Mouse (Mus musculus): Measurements from ENCODE around the gene Ptdss2. TPM values are rescaled to one million over a fixed set of nuclear protein-coding genes. Genes with fewer than 3 reads are reported as not detected.

The Ptdss2 gene
- polyA plus RNA-seq, 1 experiment from 2014 or later: 82.6 TPM

GRCm38 (mm10) chr7:141176173-141176572 lies 54.0 kb downstream of the Ptdss2 start:
- Histone ChIP-seq H3K36me3 (ENCODE audit: control insufficient read depth, insufficient read depth, low read length) (no peaks in the 10 kb centered on the region), H3K4me1 (ENCODE audit: control insufficient read depth, insufficient read depth, low read length) (peaks cover 6% of the 10 kb centered on the region), H3K27me3 (ENCODE audit: control insufficient read depth, insufficient read depth, low read depth, low read length) (no peaks in the 10 kb centered on the region), H3K27ac (ENCODE audit: low read length) (no peak overlapping the region), H3K4me2 (ENCODE audit: low read length) (peak overlapping the region; percentile 4; the same call in 1 of the 2 replicates), H3K4me3 (ENCODE audit: low read depth, low read length) (no peak overlapping the region), H3K9me3 (replicated peaks; ENCODE audit: control insufficient read depth, low read length, poor library complexity, severe bottlenecking) (no peaks in the 10 kb centered on the region), H3K9ac (ENCODE audit: low read depth, low read length) (peak overlapping the region; percentile 32; the same call in 1 of the 2 replicates)
- under 1% methylated on average over 8 of the region's 8 CpGs for WGBS
- ATAC-seq: no peak

DNA sequence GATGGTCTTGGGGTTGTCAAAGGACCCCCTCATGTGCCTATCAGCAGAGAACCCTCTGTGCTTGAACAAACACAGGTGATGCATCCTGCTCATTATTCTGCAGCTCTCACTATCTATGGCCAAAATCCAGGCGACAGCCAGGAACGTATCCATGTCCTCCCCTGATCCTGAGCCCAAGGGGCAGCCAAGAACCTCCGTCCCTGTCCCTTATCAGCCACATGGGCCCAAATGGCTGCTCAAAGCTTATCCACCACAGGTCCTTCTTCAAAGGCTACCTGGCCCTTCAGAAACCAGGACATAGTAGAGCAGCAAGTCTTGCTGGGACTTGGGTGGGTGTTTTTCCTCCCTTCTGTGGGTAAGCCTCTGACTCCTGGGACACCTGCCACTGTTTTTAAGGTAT lies 66.0 kb downstream of the Ptdss2 start:
- Histone ChIP-seq H3K4me3 (ENCODE audit: low read depth, low read length) (no peak overlapping the region), H3K27me3 (ENCODE audit: control insufficient read depth, insufficient read depth, low read depth, low read length) (no peaks in the 10 kb centered on the region), H3K36me3 (ENCODE audit: control insufficient read depth, insufficient read depth, low read length) (peaks cover 32% of the 10 kb centered on the region), H3K4me2 (ENCODE audit: low read length) (no peak overlapping the region), H3K4me1 (ENCODE audit: control insufficient read depth, insufficient read depth, low read length) (peaks cover 15% of the 10 kb centered on the region), H3K27ac (ENCODE audit: low read length) (no peak overlapping the region), H3K9ac (ENCODE audit: low read depth, low read length) (no peak overlapping the region), H3K9me3 (replicated peaks; ENCODE audit: control insufficient read depth, low read length, poor library complexity, severe bottlenecking) (no peaks in the 10 kb centered on the region)
- WGBS: 81% methylated on average over 3 of the region's 3 CpGs
- no peak for ATAC-seq

DNA sequence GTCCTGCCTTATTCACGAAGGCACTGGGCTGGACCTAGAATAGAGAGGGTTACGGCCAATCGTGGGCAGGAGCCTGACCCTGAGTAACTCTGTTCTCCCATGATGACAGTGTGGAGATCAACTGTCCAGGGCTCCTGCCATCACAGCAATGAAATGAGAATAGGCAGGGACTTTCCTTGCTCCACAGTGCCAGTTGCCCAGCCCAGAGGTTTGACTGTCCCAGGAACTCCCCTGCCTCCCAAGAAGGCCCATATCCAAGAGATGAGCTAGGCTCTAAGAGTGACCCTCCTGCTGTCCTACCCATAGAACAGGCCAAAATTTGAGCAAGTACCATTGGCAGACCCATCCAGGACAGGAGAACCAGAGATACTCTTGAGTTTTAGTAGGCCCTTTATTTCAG lies 66.6 kb downstream of the Ptdss2 start:
- Histone ChIP-seq H3K27ac (ENCODE audit: low read length) (no peak overlapping the region), H3K4me1 (ENCODE audit: control insufficient read depth, insufficient read depth, low read length) (peaks cover 15% of the 10 kb centered on the region), H3K27me3 (ENCODE audit: control insufficient read depth, insufficient read depth, low read depth, low read length) (no peaks in the 10 kb centered on the region), H3K4me2 (ENCODE audit: low read length) (no peak overlapping the region), H3K9me3 (replicated peaks; ENCODE audit: control insufficient read depth, low read length, poor library complexity, severe bottlenecking) (no peaks in the 10 kb centered on the region), H3K36me3 (ENCODE audit: control insufficient read depth, insufficient read depth, low read length) (peaks cover 32% of the 10 kb centered on the region), H3K4me3 (ENCODE audit: low read depth, low read length) (no peak overlapping the region), H3K9ac (ENCODE audit: low read depth, low read length) (no peak overlapping the region)
- 93% methylated on average over 3 of the region's 3 CpGs for WGBS
- no peak for ATAC-seq

GRCm38 (mm10) chr7:141190220-141190619 lies 68.0 kb downstream of the Ptdss2 start:
- Histone ChIP-seq H3K4me1 (ENCODE audit: control insufficient read depth, insufficient read depth, low read length) (peaks cover 24% of the 10 kb centered on the region), H3K4me3 (ENCODE audit: low read depth, low read length) (no peak overlapping the region), H3K9me3 (replicated peaks; ENCODE audit: control insufficient read depth, low read length, poor library complexity, severe bottlenecking) (no peaks in the 10 kb centered on the region), H3K36me3 (ENCODE audit: control insufficient read depth, insufficient read depth, low read length) (peaks cover 32% of the 10 kb centered on the region), H3K27me3 (ENCODE audit: control insufficient read depth, insufficient read depth, low read depth, low read length) (no peaks in the 10 kb centered on the region), H3K4me2 (ENCODE audit: low read length) (no peak overlapping the region), H3K9ac (ENCODE audit: low read depth, low read length) (no peak overlapping the region), H3K27ac (ENCODE audit: low read length) (no peak overlapping the region)
- no peak for ATAC-seq
- WGBS: 100% methylated on average over 3 of the region's 3 CpGs

DNA sequence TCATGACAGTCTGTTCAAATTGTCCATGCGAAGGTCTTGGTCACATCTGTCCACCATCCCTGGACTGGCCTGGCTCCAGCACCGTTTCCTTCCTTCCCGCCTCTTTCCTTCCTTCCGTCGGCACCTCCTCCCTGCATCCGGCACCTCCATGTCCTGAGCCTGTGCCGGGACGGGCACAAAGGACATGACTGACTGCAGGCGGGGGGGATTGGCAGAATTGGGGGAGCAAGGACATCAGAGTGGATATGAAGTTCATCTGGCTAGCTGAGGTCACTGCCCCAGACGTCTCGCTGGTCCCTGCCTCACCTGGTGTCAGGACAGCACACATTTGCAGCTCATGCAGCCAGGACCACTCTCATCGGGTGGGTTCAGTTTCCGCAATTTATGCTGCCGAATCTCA lies 68.9 kb downstream of the Ptdss2 start:
- H3K9ac ChIP-seq (ENCODE audit: low read depth, low read length): no peak overlapping the region
- no peak overlapping the region for H3K27ac ChIP-seq (ENCODE audit: low read length)
- H3K27me3 ChIP-seq (ENCODE audit: control insufficient read depth, insufficient read depth, low read depth, low read length): no peaks in the 10 kb centered on the region
- no peak overlapping the region for H3K4me3 ChIP-seq (ENCODE audit: low read depth, low read length)
- no peak for ATAC-seq
- no peaks in the 10 kb centered on the region for H3K9me3 ChIP-seq (replicated peaks; ENCODE audit: control insufficient read depth, low read length, poor library complexity, severe bottlenecking)
- WGBS: 95% methylated on average over 14 of the region's 14 CpGs
- H3K36me3 ChIP-seq (ENCODE audit: control insufficient read depth, insufficient read depth, low read length): peaks cover 32% of the 10 kb centered on the region
- no peak overlapping the region for H3K4me2 ChIP-seq (ENCODE audit: low read length)
- H3K4me1 ChIP-seq (ENCODE audit: control insufficient read depth, insufficient read depth, low read length): peaks cover 30% of the 10 kb centered on the region

GRCm38 (mm10) chr7:141191796-141192685 lies 69.9 kb downstream of the Ptdss2 start:
- Histone ChIP-seq H3K27me3 (ENCODE audit: control insufficient read depth, insufficient read depth, low read depth, low read length) (no peaks in the 10 kb centered on the region), H3K4me3 (ENCODE audit: low read depth, low read length) (no peak overlapping the region), H3K4me1 (ENCODE audit: control insufficient read depth, insufficient read depth, low read length) (peaks cover 30% of the 10 kb centered on the region), H3K9me3 (replicated peaks; ENCODE audit: control insufficient read depth, low read length, poor library complexity, severe bottlenecking) (no peaks in the 10 kb centered on the region), H3K27ac (ENCODE audit: low read length) (no peak overlapping the region), H3K9ac (ENCODE audit: low read depth, low read length) (peak overlapping the region; percentile 91; the same call in 1 of the 2 replicates), H3K36me3 (ENCODE audit: control insufficient read depth, insufficient read depth, low read length) (peaks cover 32% of the 10 kb centered on the region), H3K4me2 (ENCODE audit: low read length) (peak overlapping the region; percentile 94; the same call in 1 of the 2 replicates)
- 91% methylated on average over 24 of the region's 24 CpGs for WGBS
- ATAC-seq: no peak

GRCm38 (mm10) chr7:141192776-141193347 lies 70.7 kb downstream of the Ptdss2 start:
- peak overlapping the region; percentile 94 for H3K4me2 ChIP-seq (ENCODE audit: low read length)
- ATAC-seq: no peak
- H3K9me3 ChIP-seq (replicated peaks; ENCODE audit: control insufficient read depth, low read length, poor library complexity, severe bottlenecking): no peaks in the 10 kb centered on the region
- H3K4me3 ChIP-seq (ENCODE audit: low read depth, low read length): peak overlapping the region; percentile 94
- no peaks in the 10 kb centered on the region for H3K27me3 ChIP-seq (ENCODE audit: control insufficient read depth, insufficient read depth, low read depth, low read length)
- H3K36me3 ChIP-seq (ENCODE audit: control insufficient read depth, insufficient read depth, low read length): peaks cover 32% of the 10 kb centered on the region
- H3K9ac ChIP-seq (ENCODE audit: low read depth, low read length): peak overlapping the region; percentile 91
- WGBS: 28% methylated on average over 12 of the region's 12 CpGs
- peaks cover 30% of the 10 kb centered on the region for H3K4me1 ChIP-seq (ENCODE audit: control insufficient read depth, insufficient read depth, low read length)
- H3K27ac ChIP-seq (ENCODE audit: low read length): peak overlapping the region; percentile 74; the same call in 1 of the 2 replicates

DNA sequence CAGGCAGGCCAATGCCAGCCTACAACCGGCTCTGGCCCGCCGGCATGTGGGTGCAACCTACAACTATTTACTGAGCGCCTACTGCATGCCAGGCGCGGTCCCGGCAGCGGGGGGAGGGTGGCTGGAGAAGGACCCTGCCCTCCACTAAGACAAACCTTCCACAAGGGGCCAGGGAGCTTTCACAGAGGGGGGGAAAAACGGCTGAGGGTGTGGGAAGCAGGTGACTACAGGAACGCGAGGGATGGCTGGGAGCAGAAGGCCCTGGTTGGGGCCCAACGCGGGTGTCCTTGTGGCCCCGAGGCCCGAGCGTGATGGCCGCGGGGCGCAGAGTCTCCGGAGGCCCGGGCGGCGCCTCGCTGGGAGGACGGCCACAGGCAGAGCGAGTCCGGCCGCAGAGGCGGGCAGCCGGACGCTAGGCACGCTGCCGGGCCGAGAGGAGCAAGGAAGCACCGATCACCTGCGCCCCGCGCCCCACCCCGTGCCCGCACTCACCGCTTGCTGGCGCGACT lies 71.2 kb downstream of the Ptdss2 start:
- no peak; the same call in none of the 2 replicates for ATAC-seq
- no peaks in the 10 kb centered on the region for H3K27me3 ChIP-seq (ENCODE audit: control insufficient read depth, insufficient read depth, low read depth, low read length)
- peaks cover 32% of the 10 kb centered on the region for H3K36me3 ChIP-seq (ENCODE audit: control insufficient read depth, insufficient read depth, low read length)
- H3K4me3 ChIP-seq (ENCODE audit: low read depth, low read length): peak overlapping the region; percentile 94
- H3K27ac ChIP-seq (ENCODE audit: low read length): peak overlapping the region; percentile 74
- H3K9ac ChIP-seq (ENCODE audit: low read depth, low read length): peak overlapping the region; percentile 91
- WGBS: 2% methylated on average over 34 of the region's 43 CpGs
- peak overlapping the region; percentile 94 for H3K4me2 ChIP-seq (ENCODE audit: low read length)
- H3K4me1 ChIP-seq (ENCODE audit: control insufficient read depth, insufficient read depth, low read length): peaks cover 30% of the 10 kb centered on the region
- no peaks in the 10 kb centered on the region for H3K9me3 ChIP-seq (replicated peaks; ENCODE audit: control insufficient read depth, low read length, poor library complexity, severe bottlenecking)

DNA sequence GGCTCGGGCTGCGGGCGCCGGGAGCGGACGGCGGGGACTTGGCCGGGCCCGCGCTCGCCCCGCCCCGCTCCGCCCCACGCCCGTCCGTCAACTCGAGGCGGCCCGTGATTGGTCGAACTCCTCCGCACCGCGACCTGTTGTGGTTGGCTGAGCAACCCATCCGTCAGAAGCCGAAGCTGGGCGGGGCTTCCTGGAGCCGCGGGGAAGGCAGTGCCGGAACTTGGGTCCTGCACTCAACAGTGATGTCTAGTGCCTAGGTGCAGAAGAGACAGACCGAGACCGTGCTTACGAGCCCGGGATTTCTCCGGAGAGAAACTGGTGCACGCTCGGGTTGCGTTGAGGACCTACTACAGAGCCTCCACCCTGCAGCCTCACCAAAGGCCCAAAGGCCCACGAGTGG lies 71.8 kb downstream of the Ptdss2 start, which contains the start of the genes Hras and Lrrc56:
TSS of gene Hras (minus strand) at position 58 of the 400 bp plus-strand sequence.
TSS of gene Lrrc56 (plus strand) at position 210 of the 400 bp plus-strand sequence.
- ATAC-seq: peak; percentile 95
- peaks cover 30% of the 10 kb centered on the region for H3K4me1 ChIP-seq (ENCODE audit: control insufficient read depth, insufficient read depth, low read length)
- H3K9ac ChIP-seq (ENCODE audit: low read depth, low read length): peak within 1 kb of the TSS; percentile 91
- no peaks in the 10 kb centered on the region for H3K9me3 ChIP-seq (replicated peaks; ENCODE audit: control insufficient read depth, low read length, poor library complexity, severe bottlenecking)
- no peaks in the 10 kb centered on the region for H3K27me3 ChIP-seq (ENCODE audit: control insufficient read depth, insufficient read depth, low read depth, low read length)
- H3K36me3 ChIP-seq (ENCODE audit: control insufficient read depth, insufficient read depth, low read length): peaks cover 30% of the 10 kb centered on the region
- peak within 1 kb of the TSS; percentile 99 for H3K4me2 ChIP-seq (ENCODE audit: low read length)
- under 1% methylated on average over 31 of the region's 39 CpGs for WGBS
- H3K27ac ChIP-seq (ENCODE audit: low read length): peak within 1 kb of the TSS; percentile 80
- peak within 1 kb of the TSS; percentile 94 for H3K4me3 ChIP-seq (ENCODE audit: low read depth, low read length)
